Mouse (Mus musculus) ovary, adult 18-20 months (tissue): ENCODE data around the gene Irak2.

Experiments
- DNase-seq: peaks from one replicate; pipeline ENCODE4 v3.0.0; 2022; ENCODE audit warnings: low spot score, mixed read lengths

Gene Irak2

DNA sequence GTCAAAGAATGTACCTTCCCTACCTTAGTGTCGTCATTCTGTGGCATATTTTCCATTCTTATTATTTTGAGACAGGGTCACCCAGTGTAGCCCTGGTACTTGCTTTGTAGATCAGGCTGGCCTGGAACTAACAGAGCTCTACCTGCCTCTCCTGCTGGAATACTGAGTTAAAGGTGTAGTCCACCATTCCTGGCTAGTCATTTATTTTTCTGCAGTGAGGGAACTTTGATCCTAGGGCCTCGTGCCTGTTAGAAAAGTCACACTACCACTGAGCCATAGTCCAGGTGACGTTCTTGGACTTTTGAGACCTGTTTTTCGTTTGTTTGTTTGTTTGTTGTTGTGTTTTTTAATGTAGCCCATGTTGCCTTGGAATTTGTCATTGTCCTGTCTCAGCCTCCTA lies 934 bp downstream of the Irak2 start:
- no peak for DNase-seq

DNA sequence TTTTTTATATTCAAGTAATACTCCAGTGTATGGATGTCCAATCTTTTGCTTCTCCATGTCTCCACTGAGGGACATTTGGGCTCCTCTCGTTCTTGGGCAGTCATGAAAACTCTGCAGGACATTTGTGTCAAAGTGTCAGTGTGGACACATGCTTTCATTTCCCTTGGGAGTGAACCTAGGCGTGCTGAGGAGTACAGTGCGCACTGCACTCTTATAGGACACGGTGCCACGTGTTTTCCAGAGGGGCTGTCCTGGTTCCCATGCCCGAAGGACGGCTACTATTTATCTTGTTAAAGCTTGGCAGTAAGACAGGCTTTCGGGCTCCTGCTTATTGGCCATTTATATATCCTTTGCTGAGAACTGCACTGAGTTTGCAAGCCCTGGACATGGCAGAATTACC lies 4.3 kb downstream of the Irak2 start:
- no peak for DNase-seq

DNA sequence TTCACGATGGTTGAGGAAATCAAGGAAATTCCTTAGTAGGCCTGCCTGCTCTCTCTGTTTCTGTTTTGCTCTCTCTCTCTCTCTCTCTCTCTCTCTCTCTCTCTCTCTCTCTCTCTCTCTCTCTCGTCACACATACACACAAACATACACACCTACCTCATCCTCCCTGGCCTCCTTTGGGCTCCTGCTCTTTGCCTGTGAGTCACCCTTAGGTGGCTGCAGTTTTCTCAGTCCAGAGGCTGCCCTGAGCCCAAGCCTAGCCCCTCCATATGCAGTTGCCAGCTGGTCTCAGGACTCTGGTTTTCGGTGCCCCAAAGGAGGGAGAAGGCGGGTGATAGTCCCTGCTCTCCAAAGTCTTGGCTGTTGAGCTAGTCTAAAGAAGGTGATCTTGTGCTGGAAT lies 4.8 kb downstream of the Irak2 start:
- no peak for DNase-seq

DNA sequence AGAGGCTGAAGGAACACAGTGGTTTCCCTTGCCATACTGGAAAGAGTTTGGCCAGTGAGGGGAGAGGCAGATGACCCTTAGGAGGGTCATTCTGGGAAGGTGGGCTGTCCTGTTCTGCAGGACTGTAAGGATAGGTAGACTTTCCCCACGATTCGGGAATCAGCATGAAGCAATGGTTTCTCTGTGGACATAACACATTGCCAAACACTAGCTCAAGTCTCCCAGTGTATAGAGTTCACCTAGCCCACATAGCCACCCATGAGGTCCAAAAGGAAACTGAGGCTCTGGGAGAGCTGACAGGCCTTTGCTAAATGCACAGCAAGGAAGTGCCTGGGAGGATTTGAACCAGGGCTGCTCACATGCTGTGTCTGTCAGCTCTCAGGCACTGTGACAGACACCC lies 5.7 kb downstream of the Irak2 start:
- no peak for DNase-seq

DNA sequence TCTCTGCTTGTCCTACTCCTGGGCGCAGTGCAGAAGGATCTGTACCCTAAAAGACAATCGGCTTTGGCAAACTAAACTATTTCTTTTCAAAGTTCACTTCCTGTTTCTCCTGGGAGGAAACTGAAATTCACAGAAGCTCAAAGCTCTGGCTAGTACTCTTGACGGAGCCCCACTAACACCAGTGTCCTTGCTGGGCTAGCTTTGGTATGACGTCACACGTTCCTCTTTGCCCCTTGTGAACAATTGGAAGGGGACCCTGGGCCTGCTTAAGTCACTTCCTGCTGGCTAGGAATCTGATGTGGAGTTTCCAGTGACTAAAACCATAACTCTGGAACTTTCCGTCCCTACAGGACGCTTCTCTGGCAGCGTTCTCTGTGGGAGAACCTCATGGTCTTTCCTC lies 6.5 kb downstream of the Irak2 start:
- no peak for DNase-seq

DNA sequence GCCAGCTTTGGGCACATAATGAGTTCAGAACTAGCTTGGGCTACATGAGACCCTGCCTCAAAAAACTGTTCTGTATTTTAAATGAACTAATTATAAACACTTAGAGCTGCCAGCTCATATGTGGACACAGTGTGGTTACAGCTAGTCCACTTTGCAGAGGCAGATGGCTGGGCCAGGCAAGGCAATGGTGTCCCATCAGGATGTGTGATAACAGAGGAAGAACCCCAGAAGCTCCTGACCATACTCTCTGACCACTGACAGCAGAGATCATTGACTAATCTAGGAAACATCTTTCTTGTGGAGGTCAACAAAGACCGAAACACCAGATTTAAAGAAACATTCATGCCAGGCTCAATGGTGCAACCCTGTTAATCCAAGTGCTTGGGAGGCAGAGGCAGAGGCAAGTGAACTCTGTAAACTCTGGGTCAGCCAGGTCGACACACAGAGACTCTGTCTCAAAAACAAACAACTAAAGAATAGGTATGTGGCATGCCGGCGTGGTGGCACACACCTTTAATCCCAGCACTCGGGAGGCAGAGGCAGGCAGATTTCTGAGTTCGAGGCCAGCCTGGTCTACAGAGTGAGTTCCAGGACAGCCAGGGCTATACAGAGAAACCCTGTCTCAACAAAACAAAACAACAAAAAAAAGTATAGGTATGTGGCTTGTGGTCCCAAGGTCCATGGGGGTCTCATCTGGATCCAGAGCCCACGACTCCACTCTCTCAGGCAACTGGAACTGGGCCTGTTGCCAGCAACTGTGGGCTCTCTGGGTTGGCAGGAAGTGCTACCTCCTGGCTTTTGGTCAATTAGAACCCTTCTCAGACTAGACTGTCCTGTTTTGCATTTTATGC lies 11.3 kb downstream of the Irak2 start:
- no peak for DNase-seq

DNA sequence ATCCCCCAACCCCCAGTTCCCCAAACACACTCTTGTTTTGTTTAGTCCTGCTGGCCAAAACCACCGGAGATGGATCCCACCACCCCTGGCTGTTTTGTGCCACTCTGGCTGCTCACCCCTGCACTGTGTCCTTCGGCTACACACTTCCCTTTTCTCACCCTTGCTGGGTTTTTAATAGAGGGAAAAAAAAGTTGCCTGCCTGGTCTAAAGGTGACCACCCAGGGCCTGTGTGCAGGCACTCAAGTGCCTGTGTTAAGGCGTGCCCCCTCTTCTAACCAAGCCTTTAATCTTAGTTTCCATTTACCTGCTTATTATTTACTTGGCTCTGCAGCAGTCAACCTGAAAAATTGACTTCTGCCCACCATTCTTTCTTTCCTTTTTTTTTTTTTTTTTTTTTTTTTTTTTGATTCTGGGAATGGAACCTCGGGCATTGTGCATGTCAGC lies 12.0 kb downstream of the Irak2 start:
- no peak for DNase-seq

DNA sequence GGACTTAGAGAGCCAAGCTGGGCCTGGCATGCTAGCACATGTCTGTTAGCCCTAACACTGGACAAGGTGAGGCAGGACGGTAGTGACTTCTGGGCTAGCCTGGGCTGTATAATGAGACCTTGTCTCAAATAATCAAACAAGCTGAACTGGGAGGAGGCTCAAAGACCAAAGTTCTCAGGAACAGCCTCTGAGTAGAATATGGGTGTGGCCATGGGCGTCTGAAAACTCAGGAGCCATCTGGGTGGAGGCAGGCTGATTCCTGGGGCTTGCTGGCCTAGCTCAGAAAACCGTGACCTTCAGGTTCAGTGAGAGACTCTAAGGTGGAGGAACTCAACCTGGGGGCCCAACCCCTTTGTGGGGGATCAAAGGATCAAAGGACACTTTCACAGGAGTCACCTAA lies 13.4 kb downstream of the Irak2 start:
- DNase-seq: no peak

DNA sequence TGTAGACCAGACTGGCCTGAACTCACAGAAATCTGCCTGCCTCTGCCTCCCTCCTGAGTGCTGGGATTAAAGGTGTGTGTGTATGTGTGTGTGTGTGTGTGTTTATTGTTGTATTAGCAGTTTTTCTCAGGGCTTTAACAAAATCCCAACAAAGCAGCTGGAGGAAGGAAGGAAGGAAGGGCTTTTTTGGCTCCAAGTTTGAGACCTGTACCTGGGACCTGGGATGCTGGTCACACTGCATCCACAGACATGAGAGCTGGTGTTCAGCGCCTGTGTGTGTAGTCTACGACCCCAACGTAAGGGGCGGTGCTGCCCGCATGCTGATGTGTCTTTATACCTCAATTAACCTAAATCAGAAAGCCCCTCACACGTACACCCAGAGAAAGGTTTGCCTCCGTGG lies 15.3 kb downstream of the Irak2 start:
- DNase-seq: no peak

DNA sequence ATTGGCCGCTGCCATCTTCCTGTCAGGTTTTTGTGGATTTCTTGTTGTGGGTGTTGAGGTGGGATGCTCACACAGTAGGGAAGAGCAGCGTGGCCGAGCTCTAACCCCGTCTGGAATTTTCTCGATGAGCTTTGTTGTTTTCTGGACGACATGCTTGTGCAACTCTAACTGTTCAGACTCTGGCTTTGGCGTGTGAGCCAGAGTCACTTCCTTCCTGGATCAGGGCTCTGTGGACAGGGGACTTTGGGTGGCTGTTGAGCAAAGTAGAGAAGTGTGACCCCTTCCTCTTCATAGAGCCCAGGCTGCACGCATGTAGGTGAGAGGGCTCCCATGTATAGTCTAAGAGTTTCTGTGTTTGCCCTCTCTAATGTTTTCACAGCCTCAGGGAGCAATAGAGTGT lies 15.8 kb downstream of the Irak2 start:
- DNase-seq: no peak

DNA sequence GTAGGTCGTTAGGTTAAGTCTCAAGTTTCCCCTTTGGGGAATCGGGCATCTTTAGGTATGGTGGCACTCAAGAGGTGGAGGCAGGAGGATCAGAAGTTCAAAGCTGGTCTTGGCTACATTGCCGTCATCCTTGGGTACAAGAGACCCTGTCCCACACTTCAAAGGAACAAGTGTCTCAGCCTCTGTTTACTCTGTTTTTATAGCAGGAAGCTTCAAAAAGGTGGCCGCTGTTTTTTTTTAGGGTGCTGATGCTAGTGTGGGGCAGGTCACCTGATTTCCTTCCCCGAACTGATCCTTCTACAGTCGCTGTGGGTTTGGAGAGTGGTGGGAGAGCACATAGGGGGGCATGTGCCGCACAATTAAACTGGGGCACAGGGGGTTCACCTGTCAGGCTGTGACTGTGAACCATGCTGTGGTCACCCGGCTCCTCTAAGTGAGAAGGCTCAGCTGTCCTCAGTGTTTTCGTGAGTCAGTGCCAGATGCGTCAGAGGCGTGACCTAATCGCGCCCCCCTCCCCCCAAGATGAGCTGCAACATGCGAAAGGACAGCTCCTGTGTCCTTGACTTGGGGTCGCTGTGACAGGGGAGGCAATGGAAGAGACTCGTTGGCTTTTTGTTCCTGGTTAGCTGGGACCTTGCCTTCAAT lies 16.6 kb downstream of the Irak2 start:
- DNase-seq: no peak

DNA sequence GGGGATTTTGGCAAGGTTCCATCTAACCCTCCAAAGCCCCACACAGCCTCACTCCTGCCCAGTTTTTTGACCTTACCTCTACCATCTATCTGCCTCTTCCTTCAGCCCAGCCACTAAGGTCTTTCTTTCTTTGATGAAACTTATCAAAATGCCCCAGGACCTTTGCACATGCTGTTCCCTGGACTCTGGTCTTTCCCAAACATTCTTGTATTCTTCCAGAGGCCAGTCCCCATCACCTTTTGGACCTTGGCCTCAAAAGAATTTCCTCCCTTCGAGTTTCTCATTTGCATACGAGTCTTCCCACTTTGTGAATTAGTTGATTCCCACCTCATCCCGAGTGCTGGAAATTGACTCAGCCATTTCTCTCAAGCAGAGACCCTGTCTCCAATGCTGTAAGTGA lies 17.2 kb downstream of the Irak2 start:
- no peak for DNase-seq

DNA sequence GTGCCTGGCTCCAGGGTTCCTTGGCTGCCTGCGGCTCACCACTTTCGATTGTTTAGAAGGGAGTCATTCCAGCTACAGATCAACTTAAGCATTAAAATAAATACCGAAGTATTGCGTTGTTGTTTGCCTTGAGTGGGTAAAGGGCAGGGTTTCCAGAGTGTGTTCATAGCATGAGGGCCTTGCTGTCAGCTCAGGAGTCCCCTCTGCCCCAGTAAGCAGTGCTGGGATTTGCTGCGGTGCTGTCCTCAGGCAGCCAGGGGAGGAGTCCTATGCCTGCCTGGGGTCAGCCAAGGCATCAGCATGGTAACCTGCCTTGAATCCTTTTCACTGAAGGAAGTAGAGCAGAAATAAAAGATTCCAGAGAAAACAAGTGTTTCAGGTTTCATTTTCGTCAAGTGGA lies 18.6 kb downstream of the Irak2 start:
- DNase-seq: no peak

DNA sequence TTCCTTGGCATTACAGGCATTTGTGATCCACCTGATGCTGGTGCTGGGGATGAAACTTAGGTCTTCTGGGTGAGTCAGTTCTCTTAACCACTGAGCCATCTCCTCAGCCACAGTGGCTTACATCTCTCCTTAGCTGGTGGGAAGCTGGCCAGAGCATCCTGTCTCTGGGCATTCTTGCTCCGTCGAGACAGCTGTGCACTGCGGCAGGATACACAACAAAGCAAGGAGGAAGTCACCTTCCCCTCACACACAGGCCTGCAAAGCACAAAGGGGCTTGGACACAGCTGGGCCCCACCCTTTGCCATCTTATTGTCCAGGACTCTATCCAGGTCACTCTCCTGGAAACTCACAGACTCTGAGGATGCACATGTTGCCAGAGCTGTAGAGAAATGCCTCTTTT lies 20.0 kb downstream of the Irak2 start:
- no peak for DNase-seq

DNA sequence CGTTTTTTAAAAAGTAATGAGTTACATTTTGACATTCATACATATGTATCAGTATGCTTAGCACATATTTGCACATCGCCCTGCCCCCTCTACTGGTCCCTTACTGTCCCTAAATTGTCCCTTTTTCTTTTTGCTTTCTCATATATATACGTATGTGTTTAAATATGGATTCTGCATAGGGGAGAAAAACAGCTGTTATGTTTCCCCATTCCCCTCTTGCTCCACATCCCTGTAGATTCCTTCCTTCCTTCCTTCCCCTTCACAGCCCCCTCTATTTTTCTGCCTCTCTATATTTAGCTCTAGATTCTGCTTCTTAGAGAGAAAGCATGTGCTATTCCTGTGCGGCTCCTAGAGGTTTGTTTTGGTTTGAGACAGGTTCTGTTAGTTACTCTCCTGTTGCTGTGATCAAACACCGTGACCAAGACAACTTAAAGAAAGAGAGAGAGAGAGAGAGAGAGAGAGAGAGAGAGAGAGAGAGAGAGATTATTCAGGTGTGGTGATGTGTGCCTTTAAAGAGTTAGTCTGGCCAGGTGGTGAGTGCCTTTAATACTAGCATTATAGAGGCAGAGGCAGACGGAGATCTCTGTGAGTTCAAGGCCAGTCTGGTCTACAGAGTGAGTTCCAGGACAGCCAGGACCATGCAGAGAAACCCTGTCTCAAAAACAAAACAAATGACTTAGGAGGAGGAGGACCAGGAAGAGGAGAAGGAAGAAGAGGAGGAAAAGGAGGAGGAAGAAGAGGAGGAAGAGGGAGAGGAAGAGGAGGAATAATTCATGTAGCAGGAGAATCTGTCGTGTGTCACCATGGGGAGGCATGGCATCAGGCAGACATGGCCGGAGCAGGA lies 21.6 kb downstream of the Irak2 start:
- DNase-seq: no peak

DNA sequence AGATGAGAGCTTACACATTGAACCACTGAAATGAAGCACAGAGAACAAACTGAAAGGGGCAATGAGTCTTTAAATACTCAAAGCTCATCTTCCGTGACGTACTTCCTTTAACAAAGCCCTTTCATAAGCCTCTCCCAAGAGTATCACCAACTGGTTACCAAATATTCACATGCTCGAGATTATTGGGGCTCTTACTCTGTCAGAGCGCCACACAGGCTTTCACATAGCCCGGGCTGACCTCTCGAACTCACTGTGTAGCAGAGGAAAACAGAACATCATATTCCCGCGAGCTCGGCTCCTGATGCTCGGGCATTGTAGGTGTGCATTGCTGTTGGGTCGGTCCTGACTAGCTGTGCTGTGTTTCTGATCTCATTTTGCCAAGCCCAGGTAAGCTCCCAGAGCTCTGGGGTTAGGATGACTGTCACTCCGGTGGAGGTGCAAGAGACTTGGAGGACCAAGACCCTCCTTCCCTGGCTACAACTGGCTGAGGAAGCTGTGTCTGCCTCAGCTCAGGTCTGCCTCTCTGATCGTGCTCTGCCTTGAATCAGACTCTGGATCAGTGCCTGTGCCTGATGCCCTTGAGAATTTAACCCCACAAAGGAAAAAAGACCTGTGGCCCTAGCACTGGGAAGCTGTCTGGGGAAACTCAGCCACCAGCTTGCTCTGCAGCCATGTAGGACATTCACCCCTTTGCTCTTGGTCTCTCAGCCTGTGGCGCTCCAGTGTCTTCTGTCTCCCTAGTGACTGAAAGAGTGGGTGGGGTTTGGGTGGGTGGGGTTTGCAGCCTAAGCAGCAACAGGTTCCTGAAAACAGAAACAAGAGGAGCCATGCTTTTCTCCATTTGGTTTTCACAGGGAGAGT lies 22.5 kb downstream of the Irak2 start:
- DNase-seq: no peak

DNA sequence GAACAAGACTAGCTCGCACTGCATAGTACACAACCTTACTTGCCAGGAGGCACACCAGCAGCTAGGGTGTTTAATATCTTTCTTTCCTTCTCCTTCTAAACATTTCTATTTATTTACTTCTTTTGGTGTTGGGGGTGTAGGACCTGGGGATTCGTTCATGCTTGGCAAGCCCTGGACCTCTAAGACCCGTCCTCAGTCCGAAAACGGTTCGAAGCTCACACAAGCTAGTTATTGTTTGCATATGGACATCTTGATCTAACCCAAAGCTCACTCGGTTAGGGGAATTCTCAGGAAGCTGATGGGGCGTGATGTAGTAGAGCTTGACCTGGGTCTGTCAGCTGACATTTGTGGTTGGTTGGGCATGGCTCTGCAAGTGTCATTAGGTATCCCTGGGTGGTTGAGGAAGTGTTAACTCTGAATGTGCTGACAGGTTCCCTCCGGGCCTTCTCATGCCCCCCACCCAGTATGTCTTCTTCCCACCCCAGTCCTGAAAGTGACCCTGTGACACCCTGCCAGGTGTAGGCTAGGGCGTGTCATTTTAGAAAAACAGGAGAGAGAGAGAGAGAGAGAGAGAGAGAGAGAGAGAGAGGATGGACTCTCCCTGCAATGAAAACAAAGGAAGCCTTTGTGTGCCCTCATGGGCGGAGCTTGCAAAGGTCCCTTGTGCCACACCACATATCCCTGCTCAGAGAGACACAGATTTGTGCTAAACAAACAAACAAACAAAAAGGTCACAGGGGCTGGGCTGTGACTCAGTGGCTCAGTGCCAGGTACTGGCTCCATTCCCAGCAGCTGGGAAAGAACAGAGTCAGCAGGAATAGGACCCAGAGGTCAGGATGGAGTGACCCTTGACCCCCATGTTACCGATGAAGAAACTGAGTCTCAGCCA lies 23.3 kb downstream of the Irak2 start:
- DNase-seq: no peak

DNA sequence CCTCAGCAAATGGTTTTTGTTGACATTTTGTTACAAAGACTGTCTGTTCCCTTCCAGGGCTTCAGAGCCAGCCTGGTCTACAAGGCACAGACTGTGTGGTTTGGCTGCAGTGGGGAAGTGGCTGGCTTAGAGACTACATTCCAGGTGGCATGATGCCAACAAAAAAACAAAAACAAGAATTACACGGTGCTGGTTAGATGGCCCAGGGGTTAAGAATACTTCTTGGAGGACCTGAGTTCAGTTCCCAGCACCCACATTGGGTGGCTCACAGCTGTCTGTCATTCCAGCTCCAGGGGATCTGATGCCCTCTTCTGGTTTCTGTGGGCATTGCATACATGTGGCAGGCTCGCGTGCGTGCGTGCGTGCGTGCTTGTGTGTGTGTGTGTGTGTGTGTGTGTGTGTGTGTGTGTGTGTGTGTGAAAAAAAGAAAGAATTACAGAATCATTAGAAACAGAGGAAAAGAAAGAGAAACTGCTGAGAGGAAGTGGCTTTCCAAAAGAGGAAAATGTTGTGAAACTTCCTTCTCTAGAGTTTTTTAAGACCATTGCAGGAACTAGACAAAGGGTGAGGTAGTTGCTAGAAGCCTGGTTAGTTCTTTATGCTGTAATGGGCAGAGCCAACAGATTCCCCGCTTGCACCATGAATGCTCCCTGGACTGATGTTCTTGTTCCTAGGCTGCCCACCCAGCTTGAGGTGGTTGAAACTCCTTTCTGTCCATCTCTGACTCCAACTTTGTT lies 24.9 kb downstream of the Irak2 start:
- no peak for DNase-seq

DNA sequence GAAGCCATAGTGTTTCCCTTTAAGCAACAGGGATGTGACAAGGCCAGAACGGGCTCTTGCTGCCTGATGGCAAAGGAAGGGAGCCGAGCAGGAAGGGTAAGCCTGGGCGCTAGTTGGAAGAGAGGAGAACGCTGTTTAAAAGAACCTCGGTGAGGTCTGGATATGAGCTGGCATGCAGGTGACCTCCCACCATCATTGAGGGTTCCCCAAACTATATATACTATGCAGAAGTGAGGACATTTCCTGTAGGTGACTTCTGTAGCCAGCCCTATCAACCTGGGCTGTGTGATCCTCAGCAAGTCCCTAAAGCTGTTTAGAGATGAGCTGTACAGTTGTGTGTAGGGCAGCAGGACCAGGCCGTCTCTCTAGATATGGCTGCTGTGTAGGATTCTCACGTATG lies 26.0 kb downstream of the Irak2 start:
- DNase-seq: no peak

DNA sequence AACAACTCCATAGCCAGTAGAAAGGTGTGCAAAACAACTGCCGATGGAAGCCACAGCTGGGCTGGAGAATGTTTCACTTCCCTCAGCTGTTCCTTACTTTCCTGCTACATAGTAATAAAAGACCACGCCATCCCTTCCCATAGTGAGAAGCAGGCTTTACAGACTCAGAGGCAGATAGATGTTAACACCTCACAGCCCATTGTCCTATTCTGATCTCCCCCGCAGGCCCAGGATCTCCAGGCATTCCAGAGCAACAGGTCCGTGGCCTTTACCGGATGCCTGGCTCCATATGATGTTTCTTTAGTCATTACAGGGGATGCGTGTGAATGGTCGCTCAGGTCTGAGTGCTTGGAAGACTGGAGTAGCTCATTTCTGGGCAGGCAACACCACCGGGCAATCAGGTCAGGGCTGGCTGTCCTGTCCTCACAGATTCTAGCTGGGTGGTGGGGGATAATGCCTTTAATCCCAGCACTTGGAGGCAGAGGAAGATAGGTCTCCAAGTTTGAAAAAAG lies 29.4 kb downstream of the Irak2 start:
- DNase-seq: no peak
